Mouse (Mus musculus): ENCODE measurements at regions not wholly inside any gene's neighbourhood (a gene's known extent, or its start where the extent isn't known, plus 50 kb on each side); places are given as distances from the start of the nearest gene placed in this dataset.
A peak's percentile ranks its signal among the peaks of the same experiment; 100 is the strongest.

DNA sequence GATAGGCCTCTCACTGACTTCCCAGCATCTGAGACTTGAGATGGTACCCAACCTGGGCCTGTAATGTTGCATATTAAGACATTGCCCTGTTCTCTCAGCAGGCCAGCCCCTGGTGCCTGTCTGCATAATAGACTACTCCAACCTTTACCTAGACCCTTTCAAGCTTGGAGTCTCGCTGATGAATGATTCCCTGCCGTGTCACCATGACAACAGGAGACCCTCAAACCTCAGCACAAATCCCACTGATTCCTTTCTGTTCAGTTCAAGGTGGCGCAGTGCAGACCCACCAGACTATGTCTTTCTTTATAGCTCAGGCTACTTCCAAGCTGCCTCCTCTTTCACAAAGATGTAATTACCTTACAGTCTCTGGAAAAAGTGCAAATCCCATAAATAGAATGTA is 172.0 kb downstream of the Dcdc2c start:
- DNase-seq (ENCODE audit: low spot score in 2 of 2), result no peak

DNA sequence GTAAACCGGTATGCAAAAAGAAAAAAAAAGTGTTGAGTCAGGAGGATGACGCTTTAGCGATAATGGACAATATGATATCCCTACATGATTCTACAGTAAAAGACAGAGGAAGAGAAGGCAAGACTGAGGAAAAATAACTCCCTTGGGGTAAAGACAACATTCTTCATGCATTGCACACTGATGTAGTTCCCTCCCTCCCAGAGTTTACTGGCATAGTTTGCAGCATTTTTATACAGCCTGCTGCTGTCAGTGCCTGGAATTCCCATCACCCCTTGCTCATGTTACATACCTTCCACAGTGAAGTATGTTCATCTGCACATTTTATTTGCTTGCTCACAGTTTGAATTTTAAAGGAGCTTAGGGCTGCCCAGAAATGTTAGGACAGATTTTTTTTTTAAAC is 174.2 kb downstream of the Dcdc2c start:
- no peak for DNase-seq (ENCODE audit: low spot score in 2 of 2)

DNA sequence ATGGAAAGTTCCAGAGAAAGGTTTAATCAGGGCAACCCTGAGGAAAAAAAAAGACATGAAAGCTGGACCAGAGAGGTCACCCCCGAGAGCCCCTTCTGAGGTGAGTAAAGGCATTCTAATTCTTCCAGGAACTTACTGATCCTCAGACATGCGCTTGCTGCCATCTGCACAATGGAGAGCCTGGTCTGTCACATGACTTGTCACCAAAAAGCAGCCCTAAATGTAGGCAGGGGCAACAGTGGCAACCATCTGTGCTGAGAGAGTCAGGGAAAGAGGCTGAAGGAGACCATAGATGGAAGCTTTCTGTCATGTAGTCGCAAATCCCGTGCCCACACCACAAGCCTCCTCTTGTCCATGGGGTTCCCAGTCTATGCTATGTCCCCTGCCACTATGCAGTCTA is 174.8 kb downstream of the Dcdc2c start:
- no peak for DNase-seq (ENCODE audit: low spot score in 2 of 2)

DNA sequence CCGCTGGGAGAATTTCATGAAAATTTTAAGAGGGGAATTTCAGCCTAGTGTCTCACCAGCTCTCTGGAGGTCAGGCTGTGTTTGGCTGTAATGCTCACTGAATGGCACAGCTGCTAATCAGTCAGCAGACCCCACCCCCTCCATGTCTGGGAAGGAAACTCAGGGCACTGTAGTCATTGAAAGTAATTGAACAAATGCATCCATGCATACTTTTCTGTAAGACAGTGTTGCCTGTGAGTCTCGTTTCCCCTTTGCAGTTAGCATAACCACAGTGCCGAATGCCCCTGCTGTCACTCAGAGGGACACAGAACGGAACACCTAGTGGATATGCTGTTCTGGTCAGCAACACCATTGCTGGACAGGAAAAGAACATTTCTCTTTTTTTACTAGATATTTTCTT is 175.4 kb downstream of the Dcdc2c start:
- DNase-seq (ENCODE audit: low spot score in 2 of 2), result no peak

DNA sequence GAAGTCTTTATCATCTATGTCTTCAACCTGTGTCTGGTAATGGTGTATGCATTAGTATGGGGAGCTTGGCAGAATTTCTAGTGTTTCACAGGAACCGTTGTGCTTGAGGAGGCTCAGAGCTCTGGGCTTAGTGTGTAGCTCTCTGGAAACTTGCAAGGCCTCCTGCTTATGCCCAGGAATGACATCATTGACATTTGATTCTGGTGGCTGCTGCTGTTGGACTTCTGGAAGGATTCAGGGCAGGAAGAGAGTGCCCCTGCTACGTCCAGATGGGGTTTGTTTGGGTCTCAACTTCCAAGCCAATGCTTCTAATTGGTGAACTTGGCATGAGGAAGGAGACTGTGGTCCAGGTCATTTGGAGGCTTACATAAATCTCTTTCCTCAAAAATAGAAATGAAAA is 186.9 kb downstream of the Dcdc2c start:
- DNase-seq (ENCODE audit: low spot score in 2 of 2), result no peak

DNA sequence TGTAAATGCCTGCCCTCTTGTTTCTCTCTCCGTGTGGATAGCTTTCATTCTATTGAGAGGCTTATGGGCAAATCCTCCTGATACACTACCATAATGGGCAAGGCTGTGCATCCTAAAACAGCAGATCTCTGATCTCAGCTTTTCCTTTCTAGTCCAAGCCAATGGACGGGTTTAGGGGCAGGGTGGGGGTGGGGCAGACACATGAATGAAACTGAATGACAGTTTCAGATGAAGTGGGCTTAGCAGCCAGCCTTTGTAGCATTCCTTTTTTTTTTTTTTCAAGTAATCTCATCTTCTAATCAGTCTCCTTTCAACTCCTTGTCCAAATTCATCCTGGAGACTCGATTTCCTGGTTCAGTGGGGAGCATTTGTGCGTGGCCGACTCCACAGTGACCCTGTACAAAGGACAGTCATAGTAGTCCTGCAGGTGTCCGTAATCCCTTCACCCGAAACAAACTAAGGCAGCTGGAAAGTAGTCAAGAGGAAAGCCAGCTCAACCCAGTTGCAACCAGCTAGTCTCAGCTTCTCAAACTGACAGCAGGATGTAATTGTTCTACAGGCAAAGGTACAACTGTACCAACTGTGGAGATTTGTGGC is 193.4 kb downstream of the Dcdc2c start:
- no peak for DNase-seq (ENCODE audit: low spot score in 2 of 2)

DNA sequence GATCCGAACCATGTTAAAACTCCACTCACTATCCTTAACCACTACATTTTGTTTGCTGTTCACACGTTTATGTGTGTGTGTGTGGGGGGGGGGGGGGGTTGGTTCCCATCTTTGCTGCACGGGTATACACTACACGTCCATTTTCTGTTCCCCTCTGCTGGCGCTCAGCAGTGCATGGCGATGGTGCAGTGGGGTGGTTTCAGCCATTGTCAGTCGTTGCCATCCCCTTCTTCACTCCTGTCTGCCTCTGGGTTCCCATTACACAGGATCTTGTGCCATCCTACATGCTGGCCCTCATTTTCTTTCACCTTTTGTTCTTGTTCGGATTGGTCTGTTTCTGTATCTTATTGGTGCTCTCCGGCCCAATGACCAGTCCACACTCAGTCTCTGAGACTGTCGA is 194.4 kb downstream of the Dcdc2c start:
- DNase-seq (ENCODE audit: low spot score in 2 of 2), result no peak

DNA sequence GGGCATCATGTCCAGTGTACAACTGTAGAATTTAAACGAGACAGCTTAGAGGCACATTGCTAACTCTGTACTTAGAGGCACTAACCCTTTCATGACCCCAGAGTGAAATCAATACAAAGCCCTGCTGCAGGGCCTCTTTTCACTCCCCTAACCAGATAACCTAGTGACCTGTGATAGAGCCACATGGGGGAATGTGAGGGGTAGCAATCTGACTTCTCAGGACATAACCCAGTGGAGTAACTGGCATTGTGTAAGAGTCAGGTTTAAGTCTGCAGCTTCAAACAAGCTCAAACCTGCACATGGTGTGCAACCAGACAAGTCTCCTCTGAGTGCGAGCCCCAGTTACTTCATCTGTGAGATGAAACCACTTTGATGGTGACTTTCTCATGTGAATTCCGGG is 199.1 kb downstream of the Dcdc2c start:
- DNase-seq (ENCODE audit: low spot score in 2 of 2), result no peak

DNA sequence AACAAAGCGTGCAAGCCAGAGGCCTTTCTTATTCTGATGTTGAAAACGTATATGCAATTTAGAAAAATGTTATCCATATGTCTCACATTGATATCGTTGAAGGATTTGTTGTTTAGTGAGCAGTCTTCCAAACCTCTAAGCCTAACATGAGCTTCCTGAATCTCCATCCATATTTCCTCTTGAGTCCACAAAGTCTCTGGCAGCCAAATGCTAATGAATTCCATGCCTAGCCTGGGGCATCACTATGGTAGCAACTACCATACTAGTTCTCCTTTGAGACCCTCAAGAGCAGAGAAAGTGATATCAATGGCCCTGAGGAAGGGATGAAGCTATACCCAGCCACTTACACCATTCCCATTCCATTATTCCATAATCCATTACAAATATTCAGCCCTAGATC is 199.6 kb downstream of the Dcdc2c start:
- no peak for DNase-seq (ENCODE audit: low spot score in 2 of 2)

DNA sequence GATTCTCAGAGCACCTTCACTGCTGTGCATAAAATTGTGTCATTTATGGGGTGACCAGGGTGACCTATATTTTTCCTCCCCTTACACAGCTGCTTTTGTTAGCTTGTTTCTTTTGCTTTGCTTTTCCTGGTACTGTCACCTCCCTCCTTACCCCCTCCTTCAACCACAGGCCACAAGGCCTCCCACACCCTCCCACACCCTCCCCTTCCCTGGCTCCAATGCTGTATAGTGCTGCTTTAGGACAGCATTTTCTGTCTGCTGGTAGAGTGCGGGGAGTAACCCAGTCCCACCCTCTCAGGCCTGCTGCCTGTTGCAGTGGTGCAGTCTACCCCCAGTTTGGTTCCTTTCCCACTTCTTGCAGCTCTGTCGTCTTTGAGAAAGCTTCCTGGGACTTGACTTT is 209.5 kb downstream of the Dcdc2c start:
- DNase-seq (ENCODE audit: low spot score in 2 of 2), result no peak

DNA sequence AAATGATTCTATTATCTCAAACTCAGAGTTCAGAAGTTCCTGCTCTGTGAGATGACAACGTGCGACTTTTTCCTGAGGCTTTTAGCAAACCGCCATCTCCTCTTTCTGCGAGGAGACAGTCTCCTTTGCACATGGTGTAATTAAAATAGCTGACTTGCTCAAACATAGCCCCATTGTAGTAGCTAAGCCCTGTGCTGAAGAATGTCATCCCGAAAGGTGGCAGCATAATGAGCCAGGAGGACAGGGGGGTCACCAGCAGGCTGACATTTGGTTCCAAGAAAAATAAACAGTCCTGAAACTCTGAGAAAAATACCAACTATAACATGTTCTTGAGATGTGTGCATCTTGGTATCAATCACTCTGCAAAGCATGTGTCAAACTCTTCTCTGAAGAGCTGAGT is 219.6 kb downstream of the Dcdc2c start:
- DNase-seq (ENCODE audit: low spot score in 2 of 2), result no peak

DNA sequence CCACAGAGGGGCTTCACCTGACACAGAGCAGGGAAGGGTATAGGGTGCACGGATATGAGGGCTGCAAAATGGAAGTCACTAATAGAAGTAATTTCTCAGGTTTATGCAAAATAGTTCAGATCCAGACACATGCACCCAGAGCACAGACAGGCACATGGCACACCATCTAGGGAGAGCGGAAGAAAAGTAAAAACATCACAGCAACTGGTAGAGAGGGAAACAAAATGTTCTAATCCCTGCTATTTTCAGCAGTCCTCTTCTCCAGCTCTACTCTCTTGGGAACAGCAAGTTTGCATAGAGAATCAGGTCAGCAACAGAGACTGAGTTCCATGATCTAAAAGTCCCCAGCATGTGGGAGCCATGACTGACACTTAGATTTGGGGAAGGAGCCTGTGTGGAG is 220.4 kb downstream of the Dcdc2c start:
- DNase-seq (ENCODE audit: low spot score in 2 of 2), result no peak

DNA sequence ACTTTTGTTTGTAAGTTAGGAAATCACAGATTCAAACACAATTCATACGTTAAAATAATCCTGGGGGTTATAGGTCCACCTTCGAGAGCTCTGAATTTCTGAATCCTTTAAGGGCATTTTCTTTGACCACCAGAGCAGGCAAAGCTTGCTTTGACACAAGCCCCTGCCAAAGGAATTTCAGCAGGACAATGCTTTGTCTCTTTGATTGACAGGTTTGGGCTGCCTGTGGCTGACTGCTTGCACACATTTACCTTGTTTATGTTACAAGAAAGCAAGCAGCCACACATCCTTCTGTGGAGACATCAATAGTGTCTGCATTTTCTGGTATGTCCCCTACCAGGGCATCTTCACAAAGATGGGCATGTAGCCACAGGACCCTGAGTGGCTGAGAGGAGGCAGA is 228.5 kb downstream of the Dcdc2c start:
- DNase-seq (ENCODE audit: low spot score in 2 of 2), result no peak

DNA sequence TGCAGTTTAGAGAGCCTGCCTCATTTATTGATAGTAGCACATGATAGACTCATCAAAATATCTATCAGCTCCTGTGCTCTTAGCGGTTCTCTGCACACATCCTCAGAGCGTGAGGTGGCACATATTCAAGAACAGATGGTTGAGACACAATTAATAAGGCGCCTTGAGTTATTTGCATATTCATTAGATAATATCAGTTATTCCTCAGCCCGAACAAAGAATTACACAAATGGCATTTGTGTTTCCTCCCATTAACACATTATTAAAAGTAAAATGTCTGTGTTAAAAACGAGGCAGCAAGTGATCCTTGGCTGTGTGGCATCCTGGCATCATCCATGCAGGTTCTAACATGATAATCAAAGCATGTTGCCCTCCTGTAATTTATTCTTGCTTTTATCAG is 243.0 kb downstream of the Dcdc2c start:
- DNase-seq (ENCODE audit: low spot score in 2 of 2), result peak in 1 of 2 experiments; percentile 28

DNA sequence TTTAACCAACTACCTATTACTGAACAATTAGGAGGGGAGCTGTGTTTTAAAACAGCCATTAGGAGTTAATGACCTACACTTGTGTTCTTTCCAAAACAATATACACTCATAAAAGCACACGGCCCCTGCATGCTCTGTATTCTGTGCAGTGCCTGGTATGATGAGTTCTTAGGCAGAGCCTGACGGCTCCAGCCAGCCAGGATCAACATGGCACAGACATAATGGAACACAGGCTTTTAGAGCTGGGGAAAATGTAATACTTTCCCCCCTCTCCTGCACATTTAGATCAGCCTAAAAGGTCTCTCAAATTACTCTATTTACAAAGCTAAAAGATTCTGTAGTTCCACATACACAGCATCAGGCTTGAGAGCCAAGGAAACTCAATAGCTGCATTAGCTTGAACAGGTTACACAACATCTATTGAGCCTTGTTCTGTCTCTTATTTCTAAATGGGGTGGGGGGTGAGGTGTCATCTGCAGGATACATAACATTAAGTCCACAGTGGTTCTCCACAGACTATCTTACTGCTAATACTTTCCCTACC is 250.1 kb downstream of the Dcdc2c start:
- DNase-seq (ENCODE audit: low spot score in 2 of 2), result no peak

DNA sequence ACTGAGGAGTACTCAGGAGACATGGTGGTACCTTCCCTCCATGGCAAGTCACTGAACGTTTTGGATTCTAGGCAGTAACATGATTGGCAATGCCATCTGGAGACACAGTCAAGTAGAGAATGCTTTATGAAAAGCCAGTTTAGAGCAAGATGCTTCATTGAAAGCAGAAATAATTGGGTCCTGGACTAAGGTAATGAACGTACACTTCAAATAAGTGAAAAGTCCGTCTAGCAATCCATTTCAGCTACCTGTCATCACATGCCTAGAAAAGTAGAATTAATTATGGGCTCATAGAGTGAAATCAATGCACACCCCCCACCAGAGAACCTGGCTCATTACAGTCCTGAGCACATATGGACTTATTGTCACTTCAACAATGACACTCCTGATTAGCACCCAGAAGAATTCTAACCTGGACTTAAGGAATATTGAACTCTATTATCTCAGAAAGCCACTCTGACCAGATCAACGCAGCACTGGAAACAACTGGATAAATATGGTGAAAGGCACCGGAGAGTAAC is 263.8 kb downstream of the Dcdc2c start:
- no peak for DNase-seq (ENCODE audit: low spot score in 2 of 2)

DNA sequence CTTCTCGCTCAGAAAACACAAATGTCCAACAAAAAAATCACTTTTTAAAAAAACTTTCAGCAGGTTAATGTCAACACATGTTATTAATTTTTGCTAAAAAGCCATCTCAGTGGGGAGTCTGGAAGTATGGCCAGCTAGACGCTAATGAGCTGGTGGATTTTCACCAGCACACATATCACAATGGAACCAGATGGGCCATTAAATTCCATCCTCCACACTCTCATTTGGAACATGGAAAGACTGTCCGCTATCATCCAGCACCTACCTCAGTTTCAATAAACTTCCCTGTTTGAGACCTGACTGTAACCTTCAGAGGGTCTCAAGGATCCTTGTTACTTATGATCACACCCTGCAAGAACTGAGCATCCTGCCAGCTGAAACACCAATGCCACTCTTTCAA is 296.7 kb downstream of the Dcdc2c start:
- no peak for DNase-seq (ENCODE audit: low spot score in 2 of 2)

DNA sequence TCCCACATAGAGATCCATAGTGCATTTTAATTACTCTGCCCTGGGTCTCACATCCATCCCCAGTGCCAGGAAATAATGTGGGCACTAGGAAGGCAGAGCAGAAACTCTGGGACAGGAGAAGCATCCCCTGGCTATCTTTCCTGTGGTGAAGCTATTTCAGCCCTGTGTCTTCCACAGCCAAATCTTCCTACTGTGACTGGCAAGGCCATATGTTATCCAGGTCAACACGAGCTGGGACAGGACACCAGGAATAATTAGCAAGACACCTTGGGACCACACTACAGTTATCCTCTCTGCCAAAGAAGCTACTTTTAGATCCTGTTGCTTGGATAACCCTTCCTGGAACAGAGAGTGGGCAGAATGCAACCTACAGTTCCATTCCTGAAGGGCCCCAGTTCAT is 301.7 kb downstream of the Dcdc2c start:
- no peak for DNase-seq (ENCODE audit: low spot score in 2 of 2)

DNA sequence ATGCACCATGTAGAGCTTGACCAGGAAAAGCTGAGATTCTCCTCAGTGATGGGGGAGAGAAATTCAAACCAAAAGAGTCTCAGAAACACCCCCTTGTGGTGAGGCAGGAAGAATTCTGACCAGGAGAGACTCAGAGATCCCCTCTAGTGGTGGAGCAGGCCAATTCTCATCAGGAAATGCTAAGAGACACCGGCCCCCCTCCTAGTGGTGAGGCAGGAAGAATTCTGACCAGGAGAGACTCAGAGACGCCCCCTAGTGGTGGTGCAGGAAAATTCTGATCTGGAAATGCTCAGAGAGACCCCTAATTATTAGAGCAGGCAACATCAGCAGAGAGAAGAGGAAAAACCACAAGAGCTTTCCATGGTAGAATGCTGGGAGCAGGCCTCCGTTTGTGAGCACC is 303.4 kb downstream of the Dcdc2c start:
- DNase-seq (ENCODE audit: low spot score in 2 of 2), result peak in 1 of 2 experiments; percentile 22

DNA sequence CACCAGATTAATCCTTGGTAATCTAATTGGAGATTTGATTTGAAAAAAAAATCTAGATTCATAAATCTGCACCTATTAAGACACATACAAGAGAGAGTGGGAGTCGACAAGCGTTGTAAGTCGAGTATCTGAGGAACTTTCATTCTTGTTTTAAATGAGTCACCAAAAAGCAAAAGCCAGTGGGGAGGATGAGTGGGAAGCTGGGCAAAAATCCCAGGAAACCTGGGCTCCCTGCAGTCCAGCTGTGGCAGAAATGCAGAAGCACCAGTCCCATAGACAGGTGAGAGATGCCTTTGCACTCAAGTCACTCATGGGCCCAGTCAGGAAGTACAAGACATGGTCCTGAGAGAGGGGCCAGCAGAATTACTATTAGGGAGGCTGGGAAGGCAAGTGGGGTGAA is 303.9 kb downstream of the Dcdc2c start:
- no peak for DNase-seq (ENCODE audit: low spot score in 2 of 2)

DNA sequence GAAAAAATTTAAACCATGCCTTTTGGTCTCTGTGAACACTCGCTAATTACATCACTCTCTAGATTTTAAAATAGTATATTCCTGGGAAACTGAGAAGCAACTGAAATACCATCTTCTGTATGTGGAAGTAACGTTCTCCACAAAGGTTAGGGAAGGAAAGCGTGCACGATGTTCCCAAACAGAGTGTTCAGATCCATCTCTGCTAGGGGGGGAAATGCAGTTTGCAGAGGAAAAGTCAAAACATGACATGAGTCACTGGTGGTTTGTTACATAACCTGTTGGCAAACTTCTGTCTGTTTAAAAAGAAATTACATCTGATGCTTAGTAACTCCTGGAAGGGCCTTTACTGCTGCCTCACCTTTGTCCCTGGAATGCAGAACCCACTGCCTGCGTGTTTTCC is 314.2 kb downstream of the Dcdc2c start:
- no peak for DNase-seq (ENCODE audit: low spot score in 2 of 2)

DNA sequence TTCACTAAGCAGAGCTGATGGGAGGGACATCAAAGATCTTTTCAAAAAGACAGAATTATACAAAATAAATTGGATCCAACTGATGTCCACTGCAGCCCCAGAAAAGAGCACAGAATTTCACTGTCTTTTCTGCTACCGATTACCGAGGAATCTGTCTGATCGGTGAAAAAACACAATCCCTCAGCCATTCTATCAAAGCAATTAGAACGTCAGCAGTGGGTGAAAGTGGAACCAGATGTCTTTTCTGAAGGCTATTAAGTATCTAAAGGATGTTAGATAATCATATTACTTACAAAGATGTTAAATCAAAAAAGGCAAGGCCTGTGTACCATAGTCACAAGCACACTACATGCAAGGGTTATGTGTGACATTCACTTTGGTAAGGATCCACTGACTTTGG is 315.2 kb downstream of the Dcdc2c start:
- no peak for DNase-seq (ENCODE audit: low spot score in 2 of 2)

DNA sequence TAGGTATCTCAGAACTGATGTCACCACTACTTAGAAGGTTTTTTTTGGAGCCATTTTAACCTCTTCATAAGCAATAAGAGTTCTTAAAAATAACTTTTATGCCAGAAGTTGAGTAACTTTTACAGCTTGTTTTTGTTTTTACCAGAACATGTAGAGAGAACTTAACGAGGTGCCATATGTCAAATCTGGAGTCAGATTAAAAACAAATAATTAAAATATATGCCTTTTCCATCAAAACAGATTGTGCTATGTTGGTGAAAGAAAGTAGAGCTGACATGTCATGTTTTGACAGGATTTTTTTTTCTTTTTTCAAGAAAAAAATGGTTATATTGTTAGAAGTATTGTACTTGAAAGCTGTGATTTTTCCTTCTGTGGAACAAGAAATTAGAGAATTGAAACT is 349.4 kb downstream of the Dcdc2c start:
- no peak for DNase-seq (ENCODE audit: low spot score in 2 of 2)

DNA sequence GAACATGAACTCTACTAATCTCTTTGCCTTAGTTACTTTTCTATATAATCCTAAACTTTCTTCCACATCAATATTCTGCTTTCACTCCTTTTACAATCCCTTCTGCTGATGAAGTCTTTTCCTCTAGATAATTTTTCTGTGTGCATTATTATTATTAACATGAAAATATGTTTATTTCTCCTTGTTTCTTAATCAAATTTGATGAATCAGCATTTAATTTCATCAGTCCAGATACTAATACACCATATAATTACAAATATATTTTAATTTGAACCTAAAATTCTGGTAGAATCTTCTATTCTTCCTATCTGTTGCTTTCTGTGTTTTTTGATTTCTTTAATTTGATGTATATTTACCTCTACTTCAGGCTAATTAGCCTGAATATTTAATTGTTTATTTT is 365.5 kb downstream of the Dcdc2c start:
- no peak for DNase-seq (ENCODE audit: low spot score in 2 of 2)

All from right cerebral cortex, postnatal 10 days (tissue).